Mouse (Mus musculus): Measurements from ENCODE around the gene Uevld. TPM values are rescaled to one million over a fixed set of nuclear protein-coding genes. Genes with fewer than 3 reads are reported as not detected.
"Not testable (repeated sequence)": the region's sequence is repeated elsewhere in the genome, so short reads cannot be mapped to it uniquely, and the experiment has no call there.

Uevld gene
- total and polyA plus RNA-seq, 2 experiments = 2.7 to 9.8 TPM

DNA sequence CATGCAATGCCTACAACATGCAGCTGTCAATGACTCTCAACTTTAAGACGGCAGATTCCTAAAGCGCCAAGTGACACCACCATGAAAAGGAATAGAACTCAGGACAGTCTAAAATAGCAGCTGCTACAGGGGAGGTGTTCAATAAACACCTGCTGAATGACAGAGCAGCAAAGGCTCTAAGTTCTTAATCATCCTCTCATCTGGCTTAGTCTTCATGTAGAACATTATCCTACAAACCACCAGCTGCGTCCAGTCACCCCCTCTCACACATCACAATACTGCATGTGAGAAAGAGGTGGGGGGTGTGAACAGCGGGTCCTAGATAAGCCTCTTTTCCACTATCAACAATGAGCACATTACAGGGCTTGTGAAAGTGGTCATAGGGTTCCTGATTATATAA, 38.7 kb upstream of the Uevld start:
- no peak overlapping the region for H3K27ac ChIP-seq (replicated peaks; ENCODE audit: insufficient read depth, low read depth, low read length)

DNA sequence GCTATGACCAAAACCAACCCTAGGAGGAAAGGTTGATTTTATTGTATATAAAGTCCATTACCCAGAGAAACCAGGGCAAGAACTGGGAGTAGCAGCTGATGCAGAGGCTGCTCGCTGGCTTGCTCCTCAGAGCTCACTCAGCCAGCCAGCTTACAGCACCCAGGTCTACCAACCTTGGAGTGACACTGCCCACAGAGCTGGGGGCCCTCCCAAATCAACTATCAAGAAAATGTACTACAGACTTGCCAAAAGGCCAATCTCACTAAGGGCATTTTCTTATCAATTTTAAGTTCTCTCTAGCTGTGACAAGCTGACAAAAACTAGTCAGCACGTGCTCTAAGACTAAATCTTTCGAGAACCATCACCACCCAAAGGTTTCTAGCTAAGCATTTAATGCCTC, 37.2 kb upstream of the Uevld start:
- Histone ChIP-seq H3K4me1 (ENCODE audit: control insufficient read depth, insufficient read depth, low read length) (peaks cover 5% of the 10 kb centered on the region; the same call in 1 of the 2 replicates), H3K27me3 (ENCODE audit: control insufficient read depth, insufficient read depth, low read length) (no peaks in the 10 kb centered on the region), H3K79me2 (ENCODE audit: control insufficient read depth, insufficient read depth, low read length) (peaks cover 2% of the 10 kb centered on the region; the same call in 1 of the 2 replicates), H3K27ac (replicated peaks; ENCODE audit: insufficient read depth, low read depth, low read length) (no peak overlapping the region), H3K9ac (ENCODE audit: low read depth, low read length) (no peak overlapping the region), H3K4me3 (ENCODE audit: insufficient read depth, low read depth, low read length) (no peak overlapping the region), H3K36me3 (ENCODE audit: control insufficient read depth, insufficient read depth, low read length) (peaks cover 67% of the 10 kb centered on the region)
- no peak for DNase-seq (ENCODE audit: extremely low read depth, low read depth, low spot score)
- WGBS = 91% methylated on average over 3 of the region's 3 CpGs
- TF ChIP-seq POLR2A (IDR thresholded peaks at IDR 0.05; ENCODE audit: extremely low read depth, insufficient read depth, low read length) (no peak), CTCF (IDR thresholded peaks at IDR 0.05; ENCODE audit: low read depth, low read length) (no peak)

More for the DNA sequence above, 38.7 kb upstream of the Uevld start:
- no peak for DNase-seq (ENCODE audit: extremely low read depth, low read depth, low spot score)
- Histone ChIP-seq H3K79me2 (ENCODE audit: control insufficient read depth, insufficient read depth, low read length) (peaks cover 10% of the 10 kb centered on the region; the same call in 1 of the 2 replicates), H3K4me3 (ENCODE audit: insufficient read depth, low read depth, low read length) (no peak overlapping the region), H3K36me3 (ENCODE audit: control insufficient read depth, insufficient read depth, low read length) (peaks cover 57% of the 10 kb centered on the region), H3K27me3 (ENCODE audit: control insufficient read depth, insufficient read depth, low read length) (no peaks in the 10 kb centered on the region), H3K9ac (ENCODE audit: low read depth, low read length) (no peak overlapping the region), H3K4me1 (ENCODE audit: control insufficient read depth, insufficient read depth, low read length) (peaks cover 11% of the 10 kb centered on the region; the same call in 1 of the 2 replicates)
- WGBS = 94% methylated on average over 4 of the region's 4 CpGs
- TF ChIP-seq CTCF (IDR thresholded peaks at IDR 0.05; ENCODE audit: low read depth, low read length) (no peak), POLR2A (IDR thresholded peaks at IDR 0.05; ENCODE audit: extremely low read depth, insufficient read depth, low read length) (no peak)

- Histone ChIP-seq H3K36me3 (ENCODE audit: control insufficient read depth, insufficient read depth, low read length) (peaks cover 57% of the 10 kb centered on the region), H3K79me2 (ENCODE audit: control insufficient read depth, insufficient read depth, low read length) (no peaks in the 10 kb centered on the region; the same call in 1 of the 2 replicates), H3K4me1 (ENCODE audit: control insufficient read depth, insufficient read depth, low read length) (no peaks in the 10 kb centered on the region), H3K27me3 (ENCODE audit: control insufficient read depth, insufficient read depth, low read length) (no peaks in the 10 kb centered on the region), H3K4me3 (ENCODE audit: insufficient read depth, low read depth, low read length) (no peak overlapping the region), H3K27ac (replicated peaks; ENCODE audit: insufficient read depth, low read depth, low read length) (no peak overlapping the region), H3K9ac (ENCODE audit: low read depth, low read length) (no peak overlapping the region)
- WGBS = 83% methylated on average over 8 of the region's 8 CpGs
- TF ChIP-seq CTCF (IDR thresholded peaks at IDR 0.05; ENCODE audit: low read depth, low read length) (no peak), POLR2A (IDR thresholded peaks at IDR 0.05; ENCODE audit: extremely low read depth, insufficient read depth, low read length) (no peak)
- peak; percentile 22 for DNase-seq (ENCODE audit: extremely low read depth, low read depth, low spot score)
Observed at GRCm38 (mm10) chr7:46993079-46993478, 34.8 kb upstream of the Uevld start.

DNA sequence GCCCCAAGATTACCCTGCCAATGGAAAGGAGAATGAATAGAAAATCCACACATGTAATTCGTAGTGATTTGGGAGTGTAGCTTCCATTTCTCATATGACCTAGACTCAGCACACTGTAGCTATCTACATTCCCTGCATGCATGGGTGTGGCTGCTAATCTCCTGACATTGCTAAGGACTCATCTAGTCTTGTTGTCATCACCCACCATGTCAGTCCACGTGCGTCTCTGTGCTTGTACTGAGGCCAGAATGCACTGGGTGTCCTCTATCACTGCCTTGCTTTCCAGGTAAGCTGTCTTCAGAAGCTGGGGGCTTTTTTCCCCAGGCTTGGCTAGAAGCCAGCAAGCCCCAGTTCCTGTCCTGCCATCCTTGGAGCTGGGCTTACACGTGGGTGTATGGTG, 31.1 kb upstream of the Uevld start:
- not testable (repeated sequence) for H3K27me3 ChIP-seq (ENCODE audit: control insufficient read depth, insufficient read depth, low read length); DNase-seq (ENCODE audit: extremely low read depth, low read depth, low spot score); H3K9ac ChIP-seq (ENCODE audit: low read depth, low read length); H3K79me2 ChIP-seq (ENCODE audit: control insufficient read depth, insufficient read depth, low read length); H3K27ac ChIP-seq (replicated peaks; ENCODE audit: insufficient read depth, low read depth, low read length); H3K4me3 ChIP-seq (ENCODE audit: insufficient read depth, low read depth, low read length); H3K4me1 ChIP-seq (ENCODE audit: control insufficient read depth, insufficient read depth, low read length)
- 79% methylated on average over 4 of the region's 4 CpGs for WGBS
- peaks cover 26% of the 10 kb centered on the region for H3K36me3 ChIP-seq (ENCODE audit: control insufficient read depth, insufficient read depth, low read length)

DNA sequence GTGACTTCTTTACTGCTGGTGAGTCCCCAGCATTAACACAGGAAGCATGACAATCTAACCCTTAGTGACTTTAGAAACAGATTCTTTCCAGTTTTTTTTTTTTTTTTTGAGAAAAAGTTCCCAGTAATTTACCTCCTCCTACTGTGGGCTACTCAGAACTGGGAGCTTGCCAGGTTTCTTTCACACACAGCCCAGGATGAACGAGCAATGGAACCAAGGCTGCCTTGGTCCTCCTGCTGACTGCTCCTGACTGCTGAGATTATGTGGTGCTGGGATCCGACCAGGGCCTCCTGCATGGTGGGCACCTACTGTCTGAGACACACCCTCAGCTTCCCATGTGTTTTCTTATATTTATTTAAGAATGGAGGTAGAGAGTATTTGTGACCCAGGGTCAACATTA, 28.7 kb upstream of the Uevld start:
- Histone ChIP-seq H3K79me2 (ENCODE audit: control insufficient read depth, insufficient read depth, low read length) (no peaks in the 10 kb centered on the region), H3K36me3 (ENCODE audit: control insufficient read depth, insufficient read depth, low read length) (peaks cover 10% of the 10 kb centered on the region), H3K27ac (replicated peaks; ENCODE audit: insufficient read depth, low read depth, low read length) (no peak overlapping the region), H3K9ac (ENCODE audit: low read depth, low read length) (no peak overlapping the region), H3K4me1 (ENCODE audit: control insufficient read depth, insufficient read depth, low read length) (no peaks in the 10 kb centered on the region), H3K27me3 (ENCODE audit: control insufficient read depth, insufficient read depth, low read length) (no peaks in the 10 kb centered on the region), H3K4me3 (ENCODE audit: insufficient read depth, low read depth, low read length) (no peak overlapping the region)
- WGBS = 40% methylated on average over 2 of the region's 2 CpGs
- no peak for TF ChIP-seq CTCF (IDR thresholded peaks at IDR 0.05; ENCODE audit: low read depth, low read length)
- TF ChIP-seq POLR2A (IDR thresholded peaks at IDR 0.05; ENCODE audit: extremely low read depth, insufficient read depth, low read length) = no peak
- no peak for DNase-seq (ENCODE audit: extremely low read depth, low read depth, low spot score)

GRCm38 (mm10) chr7:46986646-46987045, 28.3 kb upstream of the Uevld start:
- 73% methylated on average over 5 of the region's 5 CpGs for WGBS
- H3K36me3 ChIP-seq (ENCODE audit: control insufficient read depth, insufficient read depth, low read length) = peaks cover 6% of the 10 kb centered on the region
- no peaks in the 10 kb centered on the region for H3K79me2 ChIP-seq (ENCODE audit: control insufficient read depth, insufficient read depth, low read length)
- H3K27ac ChIP-seq (replicated peaks; ENCODE audit: insufficient read depth, low read depth, low read length) = no peak overlapping the region
- H3K27me3 ChIP-seq (ENCODE audit: control insufficient read depth, insufficient read depth, low read length) = no peaks in the 10 kb centered on the region
- no peak overlapping the region for H3K9ac ChIP-seq (ENCODE audit: low read depth, low read length)
- H3K4me1 ChIP-seq (ENCODE audit: control insufficient read depth, insufficient read depth, low read length) = no peaks in the 10 kb centered on the region
- TF ChIP-seq CTCF (IDR thresholded peaks at IDR 0.05; ENCODE audit: low read depth, low read length) = no peak
- no peak for TF ChIP-seq POLR2A (IDR thresholded peaks at IDR 0.05; ENCODE audit: extremely low read depth, insufficient read depth, low read length)
- no peak for DNase-seq (ENCODE audit: extremely low read depth, low read depth, low spot score)
- no peak overlapping the region for H3K4me3 ChIP-seq (ENCODE audit: insufficient read depth, low read depth, low read length)

All from liver, adult 2 months (tissue).